Mouse (Mus musculus) small intestine, adult 2 months (tissue): ENCODE results near the gene Mypop.
A peak's percentile ranks its signal among the peaks of the same experiment; 100 is the strongest.

Experiments used
- CTCF ChIP-seq: fragments of 200-500 bp; IDR thresholded peaks from 2 replicates; pipeline ENCODE4 v1.5.1; 2012; ENCODE audit warnings: low read depth, mild to moderate bottlenecking, control low read depth, inconsistent platforms, low read length, moderate library complexity, mixed read lengths; ENCODE audit not compliant: insufficient replicate concordance, insufficient read length; ENCODE audit errors: extremely low read depth
- POLR2A ChIP-seq: fragments of 200-500 bp; IDR thresholded peaks from 2 replicates; pipeline ENCODE4 v1.6.1; 2012; ENCODE audit warnings: low read depth, mild to moderate bottlenecking, control low read depth, inconsistent platforms, low read length, moderate library complexity

DNA sequence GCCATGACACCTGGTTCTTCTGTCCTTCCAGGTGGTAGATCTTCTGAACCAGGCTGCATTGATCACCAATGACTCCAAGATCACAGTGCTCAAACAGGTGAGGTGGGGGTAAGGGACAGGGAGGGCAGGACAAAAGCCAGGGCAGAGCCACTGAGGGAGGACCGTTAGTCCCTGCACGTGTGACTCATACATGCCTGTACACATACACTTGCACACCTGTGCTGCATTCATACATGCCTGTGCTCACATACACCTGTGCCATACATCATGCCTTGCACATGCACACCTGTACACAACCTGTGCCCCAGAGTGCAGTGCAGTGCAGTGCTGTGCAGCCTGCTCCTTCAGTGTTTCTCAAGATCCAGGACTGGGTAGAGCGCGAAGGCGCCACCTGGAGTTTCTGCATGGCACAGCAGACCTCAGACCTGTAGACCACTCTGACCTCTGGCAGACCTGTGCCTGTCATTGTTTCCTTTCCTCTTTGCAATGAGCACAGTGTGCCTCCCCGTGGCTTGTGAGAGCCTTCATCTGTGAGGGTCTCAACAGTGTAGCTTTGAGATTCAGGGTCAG is 38.1 kb downstream of the Mypop start:
- TF ChIP-seq CTCF: peak; percentile 68; the same call in 1 of the 2 replicates
- no peak for TF ChIP-seq POLR2A
